Mouse (Mus musculus) heart, postnatal 0 days (tissue): ENCODE measurements around the gene Msln. TPM values are rescaled to one million over a fixed set of nuclear protein-coding genes. Genes with fewer than 3 reads are reported as not detected.

Experiments used
- ATAC-seq: fragments of 200-750 bp; cut with Nextera tagmentation; 2 replicates; pipeline ENCODE4 v1.8.0; 2017; ENCODE audit warnings: low read depth, moderate number of reproducible peaks, moderate library complexity; ENCODE audit not compliant: insufficient read depth
- DNase-seq: peaks from one replicate; pipeline ENCODE4 v3.0.0-alpha.2; 2016; ENCODE audit warnings: low spot score
- H3K27ac ChIP-seq: fragments of 300-500 bp; sonication (generic); 2 replicates; pipeline ENCODE4 v1.5.1; 2014; ENCODE audit warnings: low read depth, mild to moderate bottlenecking
- H3K27me3 ChIP-seq: fragments of 300-500 bp; sonication (generic); 2 replicates; pipeline ENCODE4 v1.6.1; 2014; ENCODE audit warnings: low read length, mixed read lengths; ENCODE audit not compliant: control insufficient read depth, insufficient read depth
- H3K36me3 ChIP-seq: fragments of 300-500 bp; sonication (generic); replicated peaks from 2 replicates; pipeline ENCODE4 v1.6.1; 2014; ENCODE audit warnings: low read length, mixed read lengths; ENCODE audit not compliant: control insufficient read depth, insufficient read depth
- H3K4me1 ChIP-seq: fragments of 300-500 bp; sonication (generic); 2 replicates; pipeline ENCODE4 v1.6.1; 2014; ENCODE audit warnings: antibody characterized with exemption; ENCODE audit not compliant: control insufficient read depth, insufficient read depth
- H3K4me2 ChIP-seq: fragments of 300-500 bp; sonication (generic); 2 replicates; pipeline ENCODE4 v1.6.1; 2014; ENCODE audit warnings: low read depth, mild to moderate bottlenecking, low read length, moderate library complexity
- H3K4me3 ChIP-seq: fragments of 300-500 bp; sonication (generic); 2 replicates; pipeline ENCODE4 v1.5.1; 2014; ENCODE audit warnings: low read depth, low read length
- H3K9ac ChIP-seq: fragments of 300-500 bp; sonication (generic); replicated peaks from 2 replicates; pipeline ENCODE4 v1.6.1; 2014; ENCODE audit warnings: low read depth, low read length, mixed read lengths
- H3K9me3 ChIP-seq: fragments of 300-500 bp; sonication (generic); replicated peaks from 2 replicates; pipeline ENCODE4 v1.6.1; 2016; ENCODE audit warnings: low read length; ENCODE audit not compliant: control insufficient read depth
- CTCF ChIP-seq: IDR thresholded peaks from 2 replicates; pipeline ENCODE4 v1.5.1; 2016; ENCODE audit warnings: antibody characterized with exemption, control low read depth, low read depth
- EP300 ChIP-seq: IDR thresholded peaks from 2 replicates; pipeline ENCODE4 v1.6.1; 2016; ENCODE audit warnings: antibody characterized with exemption, low read depth
- WGBS: fragments of 180-500 bp; shearing (Covaris S2); extraction: QIAGEN DNeasy Blood & Tissue Kit; methylation state at CpG from one replicate; pipeline ENCODE4 v1.1.7; 2014; 5-methylcytosine and 5-hydroxymethylcytosine counted together
- microRNA-seq: library from miRNA; unstranded; fragments of <30 nt; microRNA quantifications from one replicate; pipeline ENCODE4, GENCODE M21; 2016
- polyA plus RNA-seq: library from polyadenylated mRNA; unstranded; fragments of >200 nt; fragmentation: Nextera tagmentation; extraction: Ambion mirVana; gene quantifications from 2 replicates; pipeline ENCODE4 v1.2.1, GENCODE M21; 2015
- total RNA-seq: library from RNA; depleted of rRNA; stranded (reverse); fragments of >200 nt; gene quantifications from 2 replicates; pipeline ENCODE4 v1.2.3, GENCODE M21; 2014; ENCODE audit warnings: low replicate concordance; rRNA removed

The Msln gene
- total and polyA plus RNA-seq, 2 experiments from 2014 or later: 60.3 to 83.3 TPM

DNA sequence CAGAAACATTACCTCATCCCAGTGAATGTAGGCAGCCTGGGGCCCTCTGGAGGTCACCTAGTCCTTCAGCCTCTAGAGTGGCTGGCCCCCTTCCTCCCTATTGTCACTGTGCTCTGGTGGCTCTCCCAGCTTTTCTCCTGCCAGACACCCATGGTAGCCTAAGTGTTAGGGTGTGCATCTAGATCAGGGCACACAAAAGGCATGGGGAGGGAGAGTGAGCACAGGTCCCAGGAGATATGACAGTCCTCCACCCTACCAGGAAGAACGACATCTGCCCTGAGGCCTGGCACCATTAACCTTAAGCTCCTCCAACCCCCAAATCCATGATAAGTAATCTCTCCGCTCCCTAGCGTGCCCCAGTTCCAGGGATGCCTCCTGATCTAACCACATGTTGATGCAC, 38.6 kb downstream of the Msln start:
- Histone ChIP-seq H3K27ac (no peak overlapping the region), H3K4me3 (no peak overlapping the region), H3K4me1 (no peaks in the 10 kb centered on the region; the same call in 1 of the 2 replicates), H3K27me3 (peaks cover 25% of the 10 kb centered on the region), H3K9me3 (no peaks in the 10 kb centered on the region), H3K36me3 (0 out of 2 replicates have a peak, but pooled peaks cover 11% of the 10 kb centered on the region), H3K4me2 (no peak overlapping the region), H3K9ac (no peak overlapping the region)
- ATAC-seq (no peak), DNase-seq (no peak)
- 54% methylated on average over 3 of the region's 3 CpGs for WGBS
- TF ChIP-seq CTCF: no peak
- no peak for TF ChIP-seq EP300

DNA sequence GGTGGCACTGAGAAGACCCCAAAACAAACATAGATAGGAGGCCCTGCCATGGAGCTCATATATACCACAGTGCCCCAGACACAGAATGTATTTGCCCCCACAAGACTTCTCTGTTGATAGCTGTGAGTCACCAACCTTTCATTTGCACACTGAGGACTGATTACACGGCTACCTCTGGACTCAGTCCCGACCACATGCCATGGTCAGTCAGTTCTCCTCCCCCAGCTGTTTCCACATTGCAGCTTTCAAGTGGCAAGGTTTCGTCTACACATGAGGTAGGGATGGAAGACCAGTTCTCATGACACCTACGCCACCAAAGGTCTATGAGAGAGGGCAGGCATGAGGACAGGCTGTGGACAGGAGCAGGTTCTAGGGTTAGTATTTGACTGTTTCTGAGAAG, 43.0 kb downstream of the Msln start:
- Histone ChIP-seq H3K27me3 (peaks cover 6% of the 10 kb centered on the region), H3K4me2 (no peak overlapping the region), H3K27ac (no peak overlapping the region), H3K9ac (no peak overlapping the region), H3K4me1 (no peaks in the 10 kb centered on the region), H3K4me3 (no peak overlapping the region), H3K9me3 (peaks cover 4% of the 10 kb centered on the region), H3K36me3 (no peaks in the 10 kb centered on the region)
- TF ChIP-seq CTCF (no peak), EP300 (no peak)
- no peak for ATAC-seq
- WGBS: 50% methylated on average over 4 of the region's 4 CpGs
- DNase-seq: no peak

DNA sequence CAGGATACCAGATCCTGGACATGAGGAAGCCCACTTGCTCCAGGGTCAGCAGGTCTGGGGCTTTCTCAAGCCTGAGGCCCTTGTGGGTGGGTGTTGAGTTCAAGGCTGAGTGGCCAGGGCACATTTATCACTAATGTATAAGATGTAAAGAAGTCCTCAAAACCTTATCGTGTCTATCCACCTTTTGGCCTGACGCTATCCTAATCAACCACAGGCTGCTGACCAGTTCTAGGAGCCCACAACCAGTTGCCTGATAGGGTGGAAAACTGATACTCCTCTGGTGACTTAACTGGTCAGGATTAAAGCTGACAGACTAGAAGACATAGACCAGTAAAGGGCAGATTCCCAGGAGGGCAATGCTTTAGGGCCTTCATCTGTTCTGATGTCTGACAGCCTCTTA, 44.2 kb downstream of the Msln start:
- Histone ChIP-seq H3K27me3 (no peaks in the 10 kb centered on the region), H3K4me3 (no peak overlapping the region), H3K36me3 (no peaks in the 10 kb centered on the region), H3K27ac (no peak overlapping the region), H3K9me3 (peaks cover 4% of the 10 kb centered on the region), H3K4me1 (no peaks in the 10 kb centered on the region), H3K4me2 (no peak overlapping the region), H3K9ac (no peak overlapping the region)
- DNase-seq (no peak), ATAC-seq (no peak)
- 84% methylated on average over 2 of the region's 2 CpGs for WGBS
- TF ChIP-seq CTCF (no peak), EP300 (no peak)

GRCm38 (mm10) chr17:25700863-25701496, 53.2 kb downstream of the Msln start:
- no peaks in the 10 kb centered on the region for H3K9me3 ChIP-seq
- DNase-seq: no peak
- no peak for ATAC-seq
- H3K4me3 ChIP-seq: no peak overlapping the region
- H3K4me1 ChIP-seq: no peaks in the 10 kb centered on the region
- TF ChIP-seq CTCF (peak; percentile 19; the same call in 1 of the 2 replicates), EP300 (no peak)
- H3K9ac ChIP-seq: no peak overlapping the region
- no peak overlapping the region for H3K4me2 ChIP-seq
- H3K36me3 ChIP-seq: no peaks in the 10 kb centered on the region
- no peak overlapping the region for H3K27ac ChIP-seq
- 56% methylated on average over 9 of the region's 9 CpGs for WGBS
- H3K27me3 ChIP-seq: no peaks in the 10 kb centered on the region

Small RNAs within 50 kb of the gene (microRNA-seq; reads per million reads assigned to microRNA genes)
- gene Gm25083: not detected
- 0.71 reads per million for gene Mir6966

Other genes starting within 250 kb of the Msln start
- not detected in 2 replicates for gene Sox8, start 183.7 kb downstream of the Msln start, total RNA-seq
- gene Sox8, start 183.7 kb downstream of the Msln start, polyA plus RNA-seq: 0.11 and 0.37 TPM in 2 replicates
- gene Lmf1, start 175.3 kb downstream of the Msln start, total RNA-seq: 44.9 and 52.8 TPM in 2 replicates
- gene Lmf1, start 175.3 kb downstream of the Msln start, polyA plus RNA-seq: 30.6 and 34.3 TPM in 2 replicates
- gene Gng13, start 37.2 kb downstream of the Msln start, total RNA-seq: not detected in 2 replicates
- gene Gng13, start 37.2 kb downstream of the Msln start, polyA plus RNA-seq: 3.2 and 6.6 TPM in 2 replicates
- gene Chtf18, start 27.0 kb downstream of the Msln start, total RNA-seq: 9.1 and 10.8 TPM in 2 replicates
- gene Chtf18, start 27.0 kb downstream of the Msln start, polyA plus RNA-seq: 3.9 and 4.1 TPM in 2 replicates
- gene Rpusd1, start 26.7 kb downstream of the Msln start, total RNA-seq: 3.2 and 4.9 TPM in 2 replicates
- 9.3 and 9.5 TPM in 2 replicates for gene Rpusd1, start 26.7 kb downstream of the Msln start, polyA plus RNA-seq
- gene Mslnl, start 18.3 kb downstream of the Msln start, total RNA-seq: not detected in 2 replicates
- gene Mslnl, start 18.3 kb downstream of the Msln start, polyA plus RNA-seq: not detected in 2 replicates
- 36.8 and 86.7 TPM in 2 replicates for gene Narfl, start 19.4 kb upstream of the Msln start, total RNA-seq
- 45.1 and 47.7 TPM in 2 replicates for gene Narfl, start 19.4 kb upstream of the Msln start, polyA plus RNA-seq
- 50.3 and 59.4 TPM in 2 replicates for gene Haghl, start 31.3 kb upstream of the Msln start, total RNA-seq
- gene Haghl, start 31.3 kb upstream of the Msln start, polyA plus RNA-seq: 46.1 and 47.7 TPM in 2 replicates
- gene Ccdc78, start 32.2 kb upstream of the Msln start, total RNA-seq: not detected in 2 replicates
- 0.12 and 0.55 TPM in 2 replicates for gene Ccdc78, start 32.2 kb upstream of the Msln start, polyA plus RNA-seq
- 32.0 and 32.5 TPM in 2 replicates for gene Fam173a, start 38.5 kb upstream of the Msln start, total RNA-seq
- gene Fam173a, start 38.5 kb upstream of the Msln start, polyA plus RNA-seq: 55.6 and 63.1 TPM in 2 replicates
- gene AC134908.4, start 41.3 kb upstream of the Msln start, total RNA-seq: not detected in 2 replicates
- gene AC134908.4, start 41.3 kb upstream of the Msln start, polyA plus RNA-seq: 0.66 TPM in 1 of 2 replicates, not detected in the other
- 38.5 and 75.3 TPM in 2 replicates for gene Metrn, start 42.8 kb upstream of the Msln start, total RNA-seq
- 18.2 and 21.0 TPM in 2 replicates for gene Metrn, start 42.8 kb upstream of the Msln start, polyA plus RNA-seq
- 2.1 TPM in 1 of 2 replicates, not detected in the other for gene Fbxl16, start 54.7 kb upstream of the Msln start, total RNA-seq
- 0.25 and 0.48 TPM in 2 replicates for gene Fbxl16, start 54.7 kb upstream of the Msln start, polyA plus RNA-seq
- 13.3 and 20.8 TPM in 2 replicates for gene Wdr24, start 69.2 kb upstream of the Msln start, total RNA-seq
- gene Wdr24, start 69.2 kb upstream of the Msln start, polyA plus RNA-seq: 9.6 and 10.5 TPM in 2 replicates
- 32.2 and 34.6 TPM in 2 replicates for gene Jmjd8, start 74.5 kb upstream of the Msln start, total RNA-seq
- gene Jmjd8, start 74.5 kb upstream of the Msln start, polyA plus RNA-seq: 26.1 and 26.2 TPM in 2 replicates
- 115 and 154 TPM in 2 replicates for gene Stub1, start 79.0 kb upstream of the Msln start, total RNA-seq
- 212 and 219 TPM in 2 replicates for gene Stub1, start 79.0 kb upstream of the Msln start, polyA plus RNA-seq
- 1.7 and 2.3 TPM in 2 replicates for gene Rhbdl1, start 82.9 kb upstream of the Msln start, total RNA-seq
- gene Rhbdl1, start 82.9 kb upstream of the Msln start, polyA plus RNA-seq: 1.7 and 2.2 TPM in 2 replicates
- gene Gm20683, start 87.4 kb upstream of the Msln start, total RNA-seq: 3.8 TPM in 1 of 2 replicates, not detected in the other
- 1.5 and 1.8 TPM in 2 replicates for gene Gm20683, start 87.4 kb upstream of the Msln start, polyA plus RNA-seq
- gene Rhot2, start 90.5 kb upstream of the Msln start, total RNA-seq: 88.2 and 116 TPM in 2 replicates
- gene Rhot2, start 90.5 kb upstream of the Msln start, polyA plus RNA-seq: 27.1 and 27.5 TPM in 2 replicates
- 19.3 and 36.7 TPM in 2 replicates for gene Wdr90, start 107.1 kb upstream of the Msln start, total RNA-seq
- gene Wdr90, start 107.1 kb upstream of the Msln start, polyA plus RNA-seq: 3.1 and 4.2 TPM in 2 replicates
- 202 and 225 TPM in 2 replicates for gene Mcrip2, start 114.4 kb upstream of the Msln start, total RNA-seq
- 346 and 357 TPM in 2 replicates for gene Mcrip2, start 114.4 kb upstream of the Msln start, polyA plus RNA-seq
- gene Mettl26, start 120.7 kb upstream of the Msln start, total RNA-seq: 23.1 and 28.1 TPM in 2 replicates
- gene Mettl26, start 120.7 kb upstream of the Msln start, polyA plus RNA-seq: 27.8 and 28.0 TPM in 2 replicates
- not detected in 2 replicates for gene Wfikkn1, start 126.5 kb upstream of the Msln start, total RNA-seq
- gene Wfikkn1, start 126.5 kb upstream of the Msln start, polyA plus RNA-seq: 0.07 and 0.11 TPM in 2 replicates
- gene Rab40c, start 165.3 kb upstream of the Msln start, total RNA-seq: 11.4 and 22.5 TPM in 2 replicates
- 10.3 and 10.4 TPM in 2 replicates for gene Rab40c, start 165.3 kb upstream of the Msln start, polyA plus RNA-seq
- 67.9 and 88.0 TPM in 2 replicates for gene Pigq, start 190.6 kb upstream of the Msln start, total RNA-seq
- 46.4 and 47.2 TPM in 2 replicates for gene Pigq, start 190.6 kb upstream of the Msln start, polyA plus RNA-seq
- gene Nhlrc4, start 190.6 kb upstream of the Msln start, total RNA-seq: not detected in 2 replicates
- 0.19 TPM in 1 of 2 replicates, not detected in the other for gene Nhlrc4, start 190.6 kb upstream of the Msln start, polyA plus RNA-seq
- not detected in 2 replicates for gene A930017K11Rik, start 198.2 kb upstream of the Msln start, total RNA-seq
- gene A930017K11Rik, start 198.2 kb upstream of the Msln start, polyA plus RNA-seq: not detected in 2 replicates
- 6.0 and 8.7 TPM in 2 replicates for gene Capn15, start 231.4 kb upstream of the Msln start, total RNA-seq
- 7.0 and 7.4 TPM in 2 replicates for gene Capn15, start 231.4 kb upstream of the Msln start, polyA plus RNA-seq